Mouse (Mus musculus) spleen, postnatal 0 days (tissue): Measurements from ENCODE around the gene Cib1. TPM values are rescaled to one million over a fixed set of nuclear protein-coding genes. Genes with fewer than 3 reads are reported as not detected.

ENCODE experiments used
- polyA plus RNA-seq: library from polyadenylated mRNA; unstranded; fragments of >200 nt; fragmentation: Nextera tagmentation; extraction: Ambion mirVana; gene quantifications from 2 replicates; pipeline ENCODE4 v1.2.1, GENCODE M21; 2015

Cib1 gene
- 109 and 111 TPM in 2 replicates for polyA plus RNA-seq

GRCm38 (mm10) chr7:80232489-80233029, at the start of gene Cib1, which contains the start of gene Gdpgp1:
TSS of gene Cib1 (minus strand) at chr7:80232813.
TSS of gene Gdpgp1 (plus strand) at chr7:80232865.

GRCm38 (mm10) chr7:80268897-80269750, 36.5 kb upstream of the Cib1 start, which contains the start of gene Vps33b:
TSS of gene Vps33b (plus strand) at chr7:80269649.

GRCm38 (mm10) chr7:80260625-80261371, 28.2 kb upstream of the Cib1 start, which contains the start of gene Ngrn:
TSS of gene Ngrn (plus strand) at chr7:80261215.

GRCm38 (mm10) chr7:80246148-80246721, 13.6 kb upstream of the Cib1 start, which contains the start of gene Ttll13:
TSS of gene Ttll13 (plus strand) at chr7:80246376.

GRCm38 (mm10) chr7:80186531-80187296, 45.9 kb downstream of the Cib1 start, which contains the start of gene Sema4b:
TSS of gene Sema4b (plus strand) at chr7:80186841.

Other genes with a start within 250 kb of the Cib1 start
- 6.9 and 8.5 TPM in 2 replicates for gene Zfp710, start 208.0 kb downstream of the Cib1 start, polyA plus RNA-seq
- gene Idh2, start 117.4 kb downstream of the Cib1 start, polyA plus RNA-seq = 115 and 141 TPM in 2 replicates
- gene Sema4b, start 46.0 kb downstream of the Cib1 start, polyA plus RNA-seq = 37.7 and 38.5 TPM in 2 replicates
- gene Gdpgp1, start 52 bp upstream of the Cib1 start, polyA plus RNA-seq = 2.2 and 2.5 TPM in 2 replicates
- gene Ttll13, start 13.6 kb upstream of the Cib1 start, polyA plus RNA-seq = 0.30 and 1.0 TPM in 2 replicates
- gene Ngrn, start 28.4 kb upstream of the Cib1 start, polyA plus RNA-seq = 32.2 and 34.6 TPM in 2 replicates
- gene Vps33b, start 36.8 kb upstream of the Cib1 start, polyA plus RNA-seq = 4.1 and 5.6 TPM in 2 replicates
- gene Prc1, start 61.6 kb upstream of the Cib1 start, polyA plus RNA-seq = 128 and 140 TPM in 2 replicates
- 7.6 and 8.8 TPM in 2 replicates for gene Rccd1, start 91.6 kb upstream of the Cib1 start, polyA plus RNA-seq
- 10.2 and 11.4 TPM in 2 replicates for gene Unc45a, start 108.2 kb upstream of the Cib1 start, polyA plus RNA-seq
- 4.5 and 6.3 TPM in 2 replicates for gene Hddc3, start 110.3 kb upstream of the Cib1 start, polyA plus RNA-seq
- 5.8 and 7.6 TPM in 2 replicates for gene Man2a2, start 138.6 kb upstream of the Cib1 start, polyA plus RNA-seq
- gene Fes, start 155.1 kb upstream of the Cib1 start, polyA plus RNA-seq = 39.9 and 58.0 TPM in 2 replicates
- 7.2 and 8.7 TPM in 2 replicates for gene Furin, start 172.6 kb upstream of the Cib1 start, polyA plus RNA-seq